Mouse (Mus musculus) ES-E14 (cell line): ENCODE measurements at regions not wholly inside any gene's neighbourhood (a gene's known extent, or its start where the extent isn't known, plus 50 kb on each side); places are given as distances from the start of the nearest gene placed in this dataset.

Source experiments
- DNase-seq: peaks from one replicate; pipeline ENCODE4 v3.0.0-alpha.2; 2013; ENCODE audit warnings: low read depth, low spot score
- H3K27ac ChIP-seq: 2 replicates; pipeline ENCODE4 v1.5.1; 2012; ENCODE audit warnings: low read depth, mild to moderate bottlenecking, low read length, moderate library complexity, mixed read lengths; ENCODE audit not compliant: poor library complexity, insufficient read depth, severe bottlenecking
- H3K36me3 ChIP-seq: 2 replicates; pipeline ENCODE4 v1.6.1; 2012; ENCODE audit warnings: mild to moderate bottlenecking, low read length, moderate library complexity, mixed read lengths; ENCODE audit not compliant: control insufficient read depth, poor library complexity, insufficient read depth, severe bottlenecking
- H3K4me1 ChIP-seq, 2 experiments: fragments of 150-350 bp in 1 of 2; sonication (generic) in 1 of 2; 2 replicates each; pipeline ENCODE4 v1.6.1; 2012; ENCODE audit warnings: low read length in 2 of 2, mild to moderate bottlenecking in 1 of 2, mixed read lengths in 1 of 2; ENCODE audit not compliant: control insufficient read depth in 2 of 2, insufficient read depth in 2 of 2, poor library complexity in 1 of 2
- H3K4me3 ChIP-seq, 2 experiments: fragments of 150-350 bp in 1 of 2; sonication (generic) in 1 of 2; 2 replicates each; pipeline ENCODE4 v1.5.1; 2012; ENCODE audit warnings: low read length in 2 of 2, low read depth in 1 of 2, mild to moderate bottlenecking in 1 of 2, mixed read lengths in 1 of 2; ENCODE audit not compliant: insufficient read depth in 1 of 2, poor library complexity in 1 of 2, severe bottlenecking in 1 of 2
- H3K9ac ChIP-seq: 2 replicates; pipeline ENCODE4 v1.6.1; 2012; ENCODE audit warnings: low read depth, mild to moderate bottlenecking, low read length, mixed read lengths; ENCODE audit not compliant: poor library complexity, insufficient read depth, severe bottlenecking
- H3K9me3 ChIP-seq: fragments of 150-350 bp; sonication (generic); 2 replicates; pipeline ENCODE4 v1.6.1; 2012; ENCODE audit warnings: low read depth, mild to moderate bottlenecking, low read length; ENCODE audit not compliant: control insufficient read depth, insufficient read depth
- CHD2 ChIP-seq: IDR thresholded peaks from 2 replicates; pipeline ENCODE4 v1.6.1; 2014; ENCODE audit warnings: mild to moderate bottlenecking, low read depth, low read length, inconsistent platforms
- HCFC1 ChIP-seq: IDR thresholded peaks from 2 replicates; pipeline ENCODE4 v1.6.1; 2012; ENCODE audit warnings: low read length, inconsistent platforms, borderline replicate concordance; ENCODE audit not compliant: insufficient read depth
- MAFK ChIP-seq: IDR thresholded peaks from 2 replicates; pipeline ENCODE4 v1.6.1; 2014; ENCODE audit warnings: mild to moderate bottlenecking, low read depth, low read length, inconsistent platforms; ENCODE audit not compliant: insufficient read depth
- ZC3H11A ChIP-seq: IDR thresholded peaks from 2 replicates; pipeline ENCODE4 v1.6.1; 2012; ENCODE audit warnings: low read depth, mild to moderate bottlenecking, inconsistent platforms, low read length, borderline replicate concordance
- ZNF384 ChIP-seq: IDR thresholded peaks from 2 replicates; pipeline ENCODE4 v1.6.1; 2012; ENCODE audit warnings: low read depth, low read length, inconsistent platforms
- in situ Hi-C, 2 experiments: fragments of 600-800 bp; cut with MboI; formaldehyde crosslinking; loops; one replicate each; pipeline ENCODE4 v1.15.1; 2025; ENCODE audit warnings: low sequenced_read_pairs in 2 of 2, inconsistent platforms in 1 of 2; ENCODE audit not compliant: unreplicated experiment in 2 of 2

DNA sequence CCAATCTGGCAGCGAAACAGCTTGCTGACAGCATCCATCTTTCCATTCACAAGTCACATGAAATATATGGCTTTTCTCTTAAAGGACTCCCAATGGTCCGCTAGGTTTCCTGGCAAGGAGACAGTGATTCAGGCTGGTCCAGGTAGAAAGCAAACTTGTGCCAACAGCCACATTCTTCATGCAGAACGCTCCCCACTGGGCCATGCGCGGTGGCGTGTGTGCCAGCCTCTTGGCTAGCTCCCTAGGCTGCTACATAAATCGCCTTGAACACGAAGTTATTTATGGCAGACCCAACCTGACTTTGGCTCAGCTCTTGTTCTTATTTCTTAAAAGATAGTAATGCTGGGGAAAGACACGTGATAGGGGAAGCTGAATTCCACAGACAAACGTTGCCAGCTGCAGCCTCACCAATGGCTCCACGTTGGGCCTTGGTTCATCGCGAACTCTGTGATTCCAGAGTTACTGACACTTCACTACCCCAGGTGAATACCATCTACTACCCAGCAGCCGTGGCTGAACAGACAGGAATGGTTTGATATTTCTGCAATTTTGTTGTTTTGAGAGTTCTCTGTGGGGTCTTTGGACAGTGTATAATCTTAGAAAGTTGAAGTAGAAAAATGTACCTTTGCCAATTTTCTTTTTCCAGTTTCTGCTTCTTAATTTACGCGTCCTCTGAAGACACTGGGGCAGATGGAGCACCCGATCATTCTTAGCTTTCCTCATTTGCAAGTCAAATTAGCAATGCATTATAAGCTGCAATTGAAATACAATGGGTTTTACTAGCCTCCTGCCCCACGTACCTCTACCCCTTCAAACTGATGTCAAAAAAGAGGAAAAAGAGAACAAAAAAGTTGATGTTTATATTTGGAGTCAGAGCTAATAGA, 66.0 kb upstream of the Creb5 start:
- TF ChIP-seq CHD2: no peak
- TF ChIP-seq ZNF384: no peak
- no peak for TF ChIP-seq MAFK
- no peak for TF ChIP-seq ZC3H11A
- no peak for TF ChIP-seq HCFC1
- Histone ChIP-seq H3K4me3 (no peak overlapping the region), H3K27ac (no peak overlapping the region), H3K9me3 (no peaks in the 10 kb centered on the region), H3K4me1 (no peaks in the 10 kb centered on the region), H3K9ac (no peak overlapping the region), H3K36me3 (no peaks in the 10 kb centered on the region)
- DNase-seq: no peak
- in situ Hi-C loops: no loop called here

DNA sequence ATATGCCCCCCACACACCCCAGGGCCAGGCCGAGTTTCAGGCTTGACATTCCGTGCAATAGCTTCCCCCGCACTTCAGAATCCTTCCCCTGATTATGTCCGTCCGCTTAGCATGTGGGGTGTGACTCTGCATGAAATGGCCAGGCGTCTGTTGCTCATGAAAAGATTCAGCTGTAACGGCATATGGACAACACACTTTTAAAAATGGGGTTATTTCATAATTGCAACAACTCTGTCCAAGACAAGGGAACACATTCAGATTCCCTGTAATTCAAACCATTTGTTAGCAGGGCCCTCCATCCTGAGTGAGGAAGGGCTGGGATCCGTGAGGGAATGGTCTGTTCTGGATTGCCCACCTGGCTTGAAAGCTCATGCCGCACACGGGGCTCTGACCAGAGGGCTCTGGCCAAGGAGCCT, 68.2 kb upstream of the Creb5 start:
- Histone ChIP-seq H3K4me1 (no peaks in the 10 kb centered on the region), H3K9me3 (no peaks in the 10 kb centered on the region), H3K27ac (no peak overlapping the region), H3K9ac (no peak overlapping the region), H3K4me3 (no peak overlapping the region), H3K36me3 (no peaks in the 10 kb centered on the region)
- TF ChIP-seq MAFK (no peak), ZC3H11A (no peak), HCFC1 (no peak), ZNF384 (no peak), CHD2 (no peak)
- in situ Hi-C loops: no loop called here
- no peak for DNase-seq

DNA sequence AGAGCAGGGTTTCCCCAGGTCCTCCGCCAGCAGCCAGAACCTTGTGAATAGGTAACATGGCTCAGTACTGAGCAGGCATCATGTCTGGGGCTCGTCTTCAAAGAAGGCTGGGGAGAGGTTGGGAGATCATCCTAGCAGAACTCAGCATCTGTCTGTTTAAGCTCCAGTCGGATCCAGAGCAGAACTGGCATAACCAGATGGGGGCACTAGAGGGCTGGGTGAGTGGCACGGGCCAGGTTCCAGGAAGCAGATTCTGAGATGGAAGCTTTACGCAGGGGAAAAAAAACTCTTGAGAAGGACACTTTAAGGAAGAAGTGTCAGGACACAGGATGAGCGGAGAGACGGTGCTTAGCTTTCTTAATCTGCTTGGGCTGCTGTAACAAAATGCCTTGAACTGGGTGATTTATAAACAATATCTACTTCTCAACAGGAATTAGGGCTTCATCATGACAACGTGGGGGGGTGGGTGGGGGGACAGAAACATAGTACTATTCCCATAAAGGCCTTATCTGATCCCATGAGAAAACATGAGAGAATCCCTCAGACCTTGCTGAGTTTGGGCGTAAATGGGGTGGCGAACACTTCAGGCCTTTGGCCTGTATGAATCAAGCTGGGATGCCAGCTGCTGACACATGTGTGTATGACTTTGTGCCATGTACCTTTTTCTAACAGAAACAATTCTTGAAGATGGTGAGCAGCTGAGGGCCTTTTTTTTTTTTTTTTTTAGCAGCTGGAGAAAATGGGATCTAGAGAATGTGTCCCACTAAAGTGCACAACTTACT, 69.6 kb upstream of the Creb5 start:
- no peak overlapping the region for H3K27ac ChIP-seq
- no peaks in the 10 kb centered on the region for H3K9me3 ChIP-seq
- H3K36me3 ChIP-seq: no peaks in the 10 kb centered on the region
- H3K9ac ChIP-seq: no peak overlapping the region
- DNase-seq: no peak
- no peak for TF ChIP-seq HCFC1
- in situ Hi-C loops: no loop called here
- H3K4me1 ChIP-seq: no peaks in the 10 kb centered on the region
- no peak overlapping the region for H3K4me3 ChIP-seq

DNA sequence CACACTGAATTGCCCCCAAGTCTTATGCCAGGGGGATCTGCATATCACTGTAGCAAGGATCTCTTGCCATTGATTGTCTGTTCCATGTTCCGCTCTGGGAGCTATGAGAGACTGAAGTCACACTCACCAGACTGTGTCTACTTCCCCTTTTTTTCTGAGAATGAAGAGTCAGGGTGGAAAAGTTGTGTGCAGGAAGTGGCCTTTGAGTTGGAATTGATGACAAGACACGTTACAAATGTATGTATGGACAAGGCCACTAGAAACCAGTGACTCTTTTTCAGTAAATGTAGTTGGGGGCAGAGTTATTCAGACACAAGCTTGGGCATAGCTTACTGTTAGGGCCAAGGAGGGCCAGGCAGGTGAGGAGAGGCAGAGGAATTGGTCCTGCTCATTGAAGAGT, 70.4 kb upstream of the Creb5 start:
- Histone ChIP-seq H3K36me3 (no peaks in the 10 kb centered on the region), H3K27ac (no peak overlapping the region), H3K9ac (no peak overlapping the region), H3K4me1 (no peaks in the 10 kb centered on the region), H3K9me3 (no peaks in the 10 kb centered on the region), H3K4me3 (no peak overlapping the region)
- in situ Hi-C loops: no loop called here
- TF ChIP-seq MAFK (no peak), ZC3H11A (no peak), CHD2 (no peak), ZNF384 (no peak), HCFC1 (no peak)
- no peak for DNase-seq
